Mouse (Mus musculus): ENCODE results near the gene Vmn2r54.
"Not testable (repeated sequence)": the region's sequence is repeated elsewhere in the genome, so short reads cannot be mapped to it uniquely, and the experiment has no call there.

Gene Vmn2r54

GRCm38 (mm10) chr7:12640219-12640618 lies at the start of gene Vmn2r54:
Gene Vmn2r54, minus strand, starts transcription at chr7:12640319.
- not testable (repeated sequence) for DNase-seq

DNA sequence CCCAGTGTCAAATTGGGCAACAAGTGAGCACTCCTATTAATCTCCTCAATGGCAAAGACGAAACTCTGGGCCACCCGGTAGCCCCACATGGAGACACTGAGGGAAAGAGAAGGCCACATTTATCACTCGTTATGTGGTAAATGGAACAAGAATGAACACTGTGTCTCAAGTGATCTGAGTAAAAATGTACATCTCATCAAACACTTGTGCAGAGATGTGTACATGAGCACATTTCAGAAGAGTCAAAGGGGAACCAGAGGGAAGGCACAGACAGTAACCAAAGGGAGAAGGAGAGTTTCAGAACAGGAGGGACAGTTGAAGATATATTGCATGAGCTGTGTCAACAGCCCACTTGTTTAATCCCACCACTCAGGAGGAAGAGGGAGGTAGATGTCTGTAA lies 44.8 kb upstream of the Vmn2r54 start, which contains the start of gene Vmn2r55:
Vmn2r55 (minus strand) TSS at position 101 of the 400 bp plus-strand sequence.
- DNase-seq: not testable (repeated sequence)

- DNase-seq: no peak
These were observed 31.4 kb downstream of the Vmn2r54 start, which contains the start of gene Vmn2r53 for GRCm38 (mm10) chr7:12608688-12609087. Gene Vmn2r53, minus strand, starts transcription at chr7:12608788.
